Mouse (Mus musculus) adrenal gland, postnatal 4 days (tissue): ENCODE results near the gene Bbof1. TPM values are rescaled to one million over a fixed set of nuclear protein-coding genes. Genes with fewer than 3 reads are reported as not detected.

Source experiments
- DNase-seq, 2 experiments: peaks; one replicate each; pipeline ENCODE4 v3.0.0; 2021 to 2022; ENCODE audit warnings: low spot score in 2 of 2, mixed read lengths in 2 of 2
- total RNA-seq, 2 experiments: library from RNA; stranded (reverse); gene quantifications; 2 replicates each; pipeline ENCODE4 v1.2.3; 2021

Gene Bbof1
- total RNA-seq, 2 experiments from 2014 or later = 3.0 to 5.1 TPM

GRCm38 (mm10) chr12:84399663-84400062 lies 9.2 kb upstream of the Bbof1 start:
- DNase-seq = no peak

GRCm38 (mm10) chr12:84400068-84400467 lies 8.8 kb upstream of the Bbof1 start:
- no peak for DNase-seq

- no peak for DNase-seq
Measured at GRCm38 (mm10) chr12:84400653-84401052, 8.2 kb upstream of the Bbof1 start.

- no peak for DNase-seq
Measured at GRCm38 (mm10) chr12:84402923-84403322, 5.9 kb upstream of the Bbof1 start.

GRCm38 (mm10) chr12:84404541-84404940 lies 4.3 kb upstream of the Bbof1 start:
- DNase-seq = no peak

GRCm38 (mm10) chr12:84407259-84407658 lies 1.6 kb upstream of the Bbof1 start:
- no peak for DNase-seq

GRCm38 (mm10) chr12:84407874-84408818 lies 725 bp upstream of the Bbof1 start:
- no peak for DNase-seq

- DNase-seq = peak; percentile 43 to 63
Measured at GRCm38 (mm10) chr12:84416834-84417604, 8.1 kb downstream of the Bbof1 start, which contains the start of gene Rnf113a2. Gene Rnf113a2 (plus strand): TSS chr12:84417196.

GRCm38 (mm10) chr12:84417605-84417922 lies 8.7 kb downstream of the Bbof1 start:
- DNase-seq = no peak

GRCm38 (mm10) chr12:84423990-84424389 lies 15.1 kb downstream of the Bbof1 start:
- no peak for DNase-seq

- DNase-seq = no peak
Measured at GRCm38 (mm10) chr12:84429825-84430224, 21.0 kb downstream of the Bbof1 start.

- no peak for DNase-seq
Measured at GRCm38 (mm10) chr12:84438697-84439096, 29.8 kb downstream of the Bbof1 start.

- DNase-seq = no peak
Measured at GRCm38 (mm10) chr12:84442526-84442925, 33.7 kb downstream of the Bbof1 start.

GRCm38 (mm10) chr12:84447386-84447785 lies 38.5 kb downstream of the Bbof1 start:
- DNase-seq = no peak

GRCm38 (mm10) chr12:84448181-84448580 lies 39.3 kb downstream of the Bbof1 start:
- no peak for DNase-seq

GRCm38 (mm10) chr12:84449887-84450286 lies 41.0 kb downstream of the Bbof1 start:
- DNase-seq = no peak

GRCm38 (mm10) chr12:84450351-84450717 lies 41.5 kb downstream of the Bbof1 start:
- no peak for DNase-seq

GRCm38 (mm10) chr12:84450718-84451646 lies 42.1 kb downstream of the Bbof1 start, which contains the start of the genes Aldh6a1 and Lin52:
Gene Aldh6a1 (minus strand): TSS chr12:84451004.
Gene Lin52 (plus strand): TSS chr12:84451422.
- peak; percentile 76 to 92 for DNase-seq

GRCm38 (mm10) chr12:84451801-84452200 lies 42.9 kb downstream of the Bbof1 start:
- DNase-seq = no peak

- no peak for DNase-seq
Measured at GRCm38 (mm10) chr12:84456911-84457310, 48.0 kb downstream of the Bbof1 start.

GRCm38 (mm10) chr12:84459845-84460244 lies 51.0 kb downstream of the Bbof1 start:
- no peak for DNase-seq
